Mouse (Mus musculus): ENCODE data around the gene Slc12a9.

The Slc12a9 gene

DNA sequence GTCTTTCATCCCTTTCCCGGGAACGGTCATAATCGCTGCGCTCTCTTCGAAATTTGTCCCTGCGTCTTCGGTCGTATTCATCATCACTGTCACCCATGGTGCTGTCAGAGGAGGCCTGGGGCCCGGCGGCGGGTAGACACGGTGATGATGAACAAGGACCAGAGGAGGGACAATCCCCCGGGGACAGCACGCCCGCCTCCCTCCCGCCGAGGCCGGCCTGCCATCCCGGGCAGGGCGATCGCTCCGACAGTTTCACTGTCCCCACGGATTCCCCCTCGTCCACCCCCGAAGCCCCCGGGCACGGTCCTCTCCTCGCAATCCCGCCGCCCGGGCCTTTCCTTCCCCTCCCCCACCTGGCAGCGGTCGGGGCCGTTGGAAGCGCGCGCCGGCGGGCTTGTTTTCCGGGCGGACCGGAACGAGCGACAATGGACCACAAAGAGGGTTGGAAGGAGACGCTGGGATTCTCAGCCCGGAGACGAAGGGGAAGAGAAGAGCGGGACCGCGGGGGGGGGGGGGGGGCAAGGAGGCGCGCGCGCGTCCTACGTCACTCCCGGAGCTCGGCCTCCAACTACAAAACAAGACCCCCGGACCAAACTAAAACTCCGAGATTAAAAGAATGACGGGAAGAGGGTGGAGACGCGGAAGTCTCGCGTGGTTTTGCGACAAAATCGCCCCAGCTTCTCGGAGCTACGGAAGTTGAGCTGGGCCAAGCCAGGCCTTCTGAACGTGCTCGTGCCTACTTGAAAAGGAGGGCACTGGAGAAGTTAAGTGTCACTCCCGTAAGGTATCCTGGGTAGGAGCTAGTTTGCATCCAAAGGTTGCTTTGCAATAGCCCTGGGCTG, 26.1 kb downstream of the Slc12a9 start, which contains the start of gene Srrt:
Gene Srrt (minus strand): TSS at position 604 of the 842 bp plus-strand sequence.
- peak; percentile 95 to 96 for DNase-seq

DNA sequence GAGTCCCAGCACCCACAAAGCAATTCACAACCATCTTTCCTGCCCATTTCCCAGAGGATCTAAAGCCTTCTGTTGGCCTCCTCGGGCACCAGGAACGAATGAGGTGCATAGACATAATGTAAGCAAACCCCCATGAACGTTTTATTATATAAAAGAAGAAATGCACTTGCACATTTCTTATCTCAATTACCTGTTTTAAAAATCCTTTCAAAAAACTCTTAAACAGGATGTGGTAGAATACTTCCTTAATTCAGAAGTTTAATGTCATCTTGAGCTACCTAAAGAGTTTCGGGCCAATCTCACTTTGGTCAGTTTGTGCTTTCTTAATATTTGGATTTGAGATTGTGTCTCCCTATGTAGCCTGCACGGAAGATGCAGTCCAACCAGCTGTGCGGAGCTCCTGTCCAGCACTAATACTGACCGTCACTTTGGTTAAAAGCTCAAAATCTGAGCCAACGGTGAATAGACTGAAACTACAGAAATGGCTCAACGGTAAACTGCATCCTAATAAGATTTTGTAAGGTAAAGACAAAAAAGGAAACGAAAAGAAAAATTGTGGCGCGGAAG, 26.9 kb downstream of the Slc12a9 start:
- DNase-seq = no peak

DNA sequence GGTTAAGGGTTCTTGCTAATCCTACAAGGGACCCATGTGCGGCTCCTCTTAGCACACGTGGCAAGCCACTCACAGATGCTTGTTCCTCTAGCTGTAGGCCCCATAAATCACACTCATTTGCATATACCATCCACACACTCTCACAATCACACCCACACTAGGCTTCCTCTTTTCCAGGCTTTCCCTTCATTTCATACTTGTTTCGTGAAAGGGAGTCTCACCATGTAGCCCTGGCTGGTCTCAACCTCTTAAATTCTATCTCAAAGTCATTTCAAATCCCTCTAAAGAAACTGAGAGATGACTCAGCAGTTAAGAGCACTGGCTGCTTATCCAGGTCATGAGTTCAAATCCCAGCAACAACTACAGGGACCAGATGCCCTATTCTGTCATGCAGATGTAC, 27.6 kb downstream of the Slc12a9 start:
- DNase-seq = no peak

DNA sequence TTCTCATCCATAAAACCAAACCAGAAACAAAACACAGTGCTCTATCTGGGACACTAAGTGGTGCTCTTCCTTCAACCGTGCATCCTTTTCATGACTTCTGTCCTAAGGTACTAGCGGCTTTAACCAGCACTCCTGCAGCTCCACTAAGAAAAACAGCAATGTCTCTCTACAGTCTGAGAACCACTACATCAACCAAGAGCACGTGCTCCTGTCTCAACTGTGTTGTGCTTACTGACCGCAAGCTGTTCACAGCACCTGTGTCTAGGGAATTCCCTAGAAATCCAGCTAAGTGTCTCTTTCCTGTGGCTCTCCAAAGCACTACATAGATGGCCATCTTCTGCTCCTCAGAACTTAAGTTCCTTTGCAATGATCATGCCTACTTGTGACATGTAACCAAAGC, 28.6 kb downstream of the Slc12a9 start:
- no peak for DNase-seq

DNA sequence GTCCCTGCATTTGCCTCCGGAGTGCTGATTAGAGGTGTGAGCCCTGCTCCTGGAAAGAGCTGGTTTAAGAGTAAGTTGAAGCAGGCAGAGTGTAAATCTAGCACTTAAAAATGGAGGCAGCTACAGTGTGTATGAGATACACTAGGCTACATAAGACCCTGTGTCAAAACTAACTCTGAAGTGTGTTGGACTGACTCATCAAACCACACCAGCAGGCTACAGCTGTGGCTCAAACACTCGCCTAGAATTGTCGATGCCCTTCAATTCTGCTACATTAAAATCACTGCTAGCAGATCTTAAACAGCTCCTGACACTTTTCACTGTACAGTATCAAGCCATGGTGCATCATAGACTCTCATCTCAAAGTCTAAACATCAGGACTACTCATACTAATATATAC, 29.2 kb downstream of the Slc12a9 start:
- no peak for DNase-seq

DNA sequence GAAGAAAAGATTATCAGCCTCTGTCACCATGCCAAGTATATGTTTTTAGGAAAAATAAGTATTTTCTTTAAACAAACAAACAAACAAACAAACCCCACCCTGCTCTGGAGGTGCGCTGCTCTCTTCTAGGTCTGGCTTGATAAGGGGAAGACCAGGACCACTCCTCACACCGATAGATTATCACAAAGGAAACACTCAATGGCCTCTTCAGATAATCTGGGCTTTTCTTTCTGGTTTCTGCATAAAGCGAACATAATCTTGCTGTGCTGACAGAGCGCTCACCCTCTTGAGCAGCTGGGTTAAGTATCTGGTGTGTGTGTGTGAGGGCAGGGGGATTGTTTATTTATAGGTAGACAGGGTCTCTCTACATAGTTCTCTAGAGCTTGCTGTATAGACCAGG, 29.8 kb downstream of the Slc12a9 start:
- no peak for DNase-seq

DNA sequence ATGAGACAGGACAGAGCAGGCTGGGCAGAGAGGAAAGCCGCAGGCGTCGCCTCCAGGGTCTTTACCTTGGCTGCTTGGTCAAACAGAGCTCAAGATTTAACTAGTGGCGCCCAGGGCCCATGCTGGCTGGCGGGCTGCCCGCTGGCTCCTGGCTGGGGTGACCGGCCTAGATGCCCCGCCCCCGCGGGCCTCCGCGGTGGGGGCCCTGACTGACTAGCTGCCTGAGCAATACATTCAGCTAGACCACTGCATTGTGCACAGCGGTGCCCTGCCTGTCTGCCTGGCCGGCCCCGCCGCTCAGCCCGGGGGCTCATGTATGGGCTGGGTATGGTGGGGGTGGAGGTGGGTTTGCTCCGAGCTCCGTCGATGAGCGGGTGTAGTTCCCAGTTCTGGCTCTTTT, 32.1 kb downstream of the Slc12a9 start:
- peak; percentile 53 to 62 for DNase-seq

DNA sequence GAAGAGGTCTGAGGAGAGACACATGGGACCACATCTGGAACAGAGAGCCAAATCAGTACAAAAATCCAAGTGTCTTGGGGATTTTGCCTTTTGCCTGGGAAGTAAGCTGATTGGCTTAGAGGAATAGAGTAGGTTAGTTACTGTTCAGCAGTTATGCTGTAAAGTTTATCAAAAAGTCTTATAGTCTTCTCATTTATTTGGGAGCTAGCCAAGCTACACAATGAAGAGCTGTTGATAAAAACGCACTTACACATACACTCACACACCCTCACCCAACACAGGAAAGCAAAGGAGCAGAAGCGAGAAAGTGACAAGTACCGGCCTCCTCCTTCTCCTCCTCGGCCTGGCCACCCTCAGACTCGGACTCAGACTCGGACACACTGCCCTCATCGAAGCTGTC, 34.2 kb downstream of the Slc12a9 start:
- DNase-seq = no peak

DNA sequence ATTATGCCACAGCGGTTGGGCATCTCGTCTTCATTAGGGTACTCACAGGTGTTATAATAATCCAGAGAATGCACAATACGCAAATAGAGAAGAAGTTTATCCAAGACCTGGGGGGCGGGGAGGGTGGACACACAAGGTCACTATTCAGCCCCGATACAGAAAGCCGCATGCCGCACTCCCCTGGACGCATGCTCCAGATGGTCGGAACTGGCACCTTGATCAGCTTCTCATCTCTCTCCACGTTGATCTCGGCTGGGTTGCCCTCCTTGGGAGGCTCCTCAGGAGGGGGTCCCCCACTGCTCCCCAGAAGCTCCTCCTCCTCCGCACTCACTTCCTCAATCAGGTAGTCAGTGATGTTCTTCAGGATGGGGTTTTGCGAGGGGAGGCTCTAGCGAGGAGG, 36.3 kb downstream of the Slc12a9 start:
- DNase-seq = peak in 1 of 2 experiments; percentile 15

DNA sequence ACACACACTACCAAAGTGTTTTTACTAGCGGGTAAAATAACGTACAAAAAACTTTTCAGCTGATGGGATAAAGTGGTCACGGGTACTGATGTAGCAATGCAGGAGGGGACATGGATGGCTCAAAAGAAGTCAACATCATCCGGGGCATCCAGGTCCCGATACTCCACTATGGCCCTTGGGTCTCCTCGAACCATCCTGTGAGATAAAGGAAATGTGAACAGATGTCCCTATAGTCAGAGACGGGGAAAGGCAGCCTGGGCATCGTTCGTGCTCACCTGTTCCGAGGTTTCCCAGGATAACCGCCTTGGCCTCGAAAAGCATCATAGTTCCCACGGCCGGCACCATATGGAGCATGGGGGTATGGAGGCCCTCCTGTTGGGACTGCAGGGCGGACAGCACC, 37.7 kb downstream of the Slc12a9 start:
- DNase-seq = peak in 1 of 2 experiments; percentile 19

DNA sequence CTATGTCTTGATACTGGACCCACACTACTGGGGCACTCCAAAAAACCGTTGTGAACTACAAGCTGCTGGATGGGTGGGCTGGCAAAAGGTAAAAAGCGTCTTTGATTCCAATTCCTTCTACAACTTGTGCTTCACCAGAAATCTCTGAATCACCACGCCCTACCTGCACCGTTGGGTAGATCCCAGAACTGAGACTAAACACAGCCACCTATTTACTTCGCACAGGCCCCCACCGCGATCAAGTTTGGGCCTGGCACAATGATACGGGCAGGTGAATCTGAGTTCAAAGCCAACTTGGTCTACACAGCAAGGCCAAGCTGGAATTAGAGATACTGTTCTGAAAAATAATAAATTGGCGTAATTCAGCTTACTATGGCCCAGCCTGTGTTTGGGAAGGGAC, 38.1 kb downstream of the Slc12a9 start:
- DNase-seq = no peak

DNA sequence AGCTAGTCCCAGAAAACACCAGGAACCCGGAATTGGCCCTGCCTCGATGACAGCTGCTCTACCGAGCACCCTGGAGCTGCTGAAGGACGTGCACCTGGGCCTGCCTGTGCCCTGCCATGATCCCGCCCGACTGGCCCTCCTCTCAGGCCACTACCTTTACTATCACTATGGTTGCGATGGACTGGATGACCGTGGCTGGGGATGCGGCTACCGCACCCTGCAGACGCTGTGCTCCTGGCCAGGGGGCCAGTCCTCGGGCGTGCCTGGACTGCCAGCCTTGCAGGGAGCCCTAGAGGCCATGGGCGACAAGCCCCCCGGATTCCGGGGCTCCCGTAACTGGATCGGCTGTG, 38.7 kb downstream of the Slc12a9 start:
- no peak for DNase-seq

DNA sequence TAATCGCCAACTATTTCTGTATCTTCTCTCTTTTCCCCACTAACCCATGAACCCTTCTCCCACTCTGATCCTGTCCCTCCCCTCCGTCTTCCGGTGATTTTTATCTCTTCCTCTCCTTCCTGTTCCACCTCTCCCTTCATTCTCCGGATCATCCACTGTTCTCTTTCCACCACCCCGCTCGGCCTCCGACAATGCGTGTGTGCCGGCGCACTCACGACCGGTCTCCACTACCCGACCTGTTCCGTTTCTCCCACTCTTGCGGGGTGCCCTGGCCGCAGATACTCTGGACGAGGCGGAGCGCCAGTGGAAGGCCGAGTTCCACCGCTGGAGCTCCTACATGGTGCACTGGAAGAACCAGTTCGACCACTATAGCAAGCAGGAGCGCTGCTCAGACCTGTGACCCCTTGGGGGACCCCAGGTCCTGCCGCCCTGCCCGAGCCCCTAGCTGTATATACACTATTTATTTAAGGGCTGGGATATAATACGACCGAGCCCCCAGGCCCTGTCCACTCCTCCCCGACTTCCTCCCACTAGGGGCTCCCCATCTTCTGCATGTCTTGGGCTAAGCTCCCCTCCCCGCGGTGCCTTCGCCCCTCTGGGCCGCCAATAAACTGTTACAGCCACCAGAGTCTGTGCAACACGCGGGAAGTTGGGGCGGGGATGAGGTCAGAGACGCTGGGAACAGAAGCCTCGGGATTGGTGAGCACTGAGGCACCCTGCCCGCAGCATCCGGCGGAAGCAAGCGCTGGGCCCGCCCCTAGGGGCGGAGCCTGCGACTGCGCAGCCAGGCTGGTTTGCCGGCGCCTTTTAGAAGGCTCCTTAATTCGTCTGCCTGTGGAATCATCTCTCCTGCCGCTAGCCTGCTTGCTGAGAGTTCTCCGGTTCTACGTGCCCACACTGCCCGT, 39.3 kb downstream of the Slc12a9 start, which contains the start of gene Ufsp1:
Gene Ufsp1 (plus strand): TSS at position 791 of the 905 bp plus-strand sequence.
- peak; percentile 98 for DNase-seq

DNA sequence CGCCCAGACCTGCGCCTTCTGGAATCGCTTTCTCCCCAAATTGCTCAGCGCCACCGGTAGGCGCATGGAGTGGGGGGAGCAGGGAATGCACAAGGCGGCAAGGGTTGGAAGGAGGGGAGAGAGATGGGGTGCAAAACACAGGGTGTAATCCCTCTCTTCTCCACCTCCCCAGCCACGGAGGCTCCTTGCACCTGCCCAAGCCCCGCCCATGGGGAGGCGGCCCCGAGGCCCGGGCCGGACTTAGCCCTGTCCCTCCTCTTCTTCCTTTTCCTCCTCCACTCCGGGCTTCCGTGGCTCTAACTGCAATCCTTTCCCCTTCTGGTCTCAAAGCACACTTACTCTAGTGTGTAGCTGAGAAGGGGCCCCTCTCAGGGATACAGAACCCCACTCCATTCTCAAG, 40.1 kb downstream of the Slc12a9 start:
- peak; percentile 78 to 82 for DNase-seq

DNA sequence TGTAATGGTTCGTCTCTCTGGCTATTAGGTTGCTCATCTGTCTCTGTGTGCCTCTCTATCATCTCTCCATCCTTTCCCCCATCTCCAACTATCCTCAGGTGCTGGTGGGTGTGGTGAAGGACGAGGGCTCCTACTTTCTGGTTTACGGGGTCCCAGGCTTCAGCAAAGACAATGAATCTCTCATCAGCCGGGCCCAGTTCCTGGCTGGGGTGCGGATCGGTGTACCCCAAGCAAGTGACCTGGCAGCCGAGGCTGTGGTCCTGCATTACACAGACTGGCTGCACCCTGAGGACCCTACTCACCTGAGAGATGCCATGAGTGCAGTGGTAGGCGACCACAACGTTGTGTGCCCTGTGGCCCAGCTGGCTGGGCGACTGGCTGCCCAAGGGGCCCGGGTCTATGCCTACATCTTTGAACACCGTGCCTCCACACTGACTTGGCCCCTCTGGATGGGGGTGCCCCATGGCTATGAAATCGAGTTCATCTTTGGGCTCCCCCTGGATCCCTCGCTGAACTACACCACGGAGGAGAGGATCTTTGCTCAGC, 41.9 kb downstream of the Slc12a9 start:
- no peak for DNase-seq

DNA sequence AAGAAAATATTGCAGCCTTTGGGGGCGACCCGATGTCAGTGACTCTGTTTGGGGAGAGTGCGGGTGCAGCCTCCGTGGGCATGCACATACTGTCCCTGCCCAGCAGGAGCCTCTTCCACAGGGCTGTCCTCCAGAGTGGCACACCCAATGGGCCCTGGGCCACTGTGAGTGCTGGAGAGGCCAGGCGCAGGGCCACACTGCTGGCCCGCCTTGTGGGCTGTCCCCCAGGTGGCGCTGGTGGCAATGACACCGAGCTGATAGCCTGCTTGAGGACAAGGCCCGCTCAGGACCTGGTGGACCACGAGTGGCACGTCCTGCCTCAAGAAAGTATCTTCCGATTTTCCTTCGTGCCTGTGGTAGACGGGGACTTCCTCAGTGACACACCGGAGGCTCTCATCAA, 42.7 kb downstream of the Slc12a9 start:
- peak; percentile 72 to 75 for DNase-seq

DNA sequence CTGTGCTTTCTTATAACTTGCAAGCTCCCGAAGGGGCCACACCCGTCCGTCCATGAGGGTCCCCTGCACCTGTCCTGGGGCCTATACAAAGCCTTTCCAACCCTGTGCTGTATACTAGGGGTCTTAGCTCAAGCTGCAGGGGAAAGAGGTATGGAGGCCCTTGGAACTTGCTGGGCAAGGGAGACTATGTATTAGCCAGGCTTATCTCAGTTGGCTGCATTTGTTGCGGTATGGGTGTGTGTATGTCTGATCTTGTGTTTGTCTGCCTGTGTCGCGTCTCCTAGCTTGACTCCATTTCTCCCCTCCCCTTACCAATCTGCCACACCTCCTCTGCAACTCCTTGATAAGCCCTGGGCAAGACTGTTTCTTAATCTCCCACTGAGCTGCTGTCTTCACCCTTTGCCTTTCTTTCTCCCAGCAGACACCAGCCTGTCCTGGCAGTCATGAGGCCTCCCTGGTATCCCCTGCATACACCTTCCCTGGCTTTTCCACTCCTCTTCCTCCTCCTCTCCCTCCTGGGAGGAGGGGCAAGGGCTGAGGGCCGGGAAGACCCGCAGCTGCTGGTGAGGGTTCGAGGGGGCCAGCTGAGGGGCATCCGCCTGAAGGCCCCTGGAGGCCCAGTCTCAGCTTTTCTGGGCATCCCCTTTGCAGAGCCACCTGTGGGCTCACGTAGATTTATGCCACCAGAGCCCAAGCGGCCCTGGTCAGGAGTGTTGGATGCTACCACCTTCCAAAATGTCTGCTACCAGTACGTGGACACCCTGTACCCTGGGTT, 43.6 kb downstream of the Slc12a9 start:
- DNase-seq = peak in 1 of 2 experiments; percentile 11

DNA sequence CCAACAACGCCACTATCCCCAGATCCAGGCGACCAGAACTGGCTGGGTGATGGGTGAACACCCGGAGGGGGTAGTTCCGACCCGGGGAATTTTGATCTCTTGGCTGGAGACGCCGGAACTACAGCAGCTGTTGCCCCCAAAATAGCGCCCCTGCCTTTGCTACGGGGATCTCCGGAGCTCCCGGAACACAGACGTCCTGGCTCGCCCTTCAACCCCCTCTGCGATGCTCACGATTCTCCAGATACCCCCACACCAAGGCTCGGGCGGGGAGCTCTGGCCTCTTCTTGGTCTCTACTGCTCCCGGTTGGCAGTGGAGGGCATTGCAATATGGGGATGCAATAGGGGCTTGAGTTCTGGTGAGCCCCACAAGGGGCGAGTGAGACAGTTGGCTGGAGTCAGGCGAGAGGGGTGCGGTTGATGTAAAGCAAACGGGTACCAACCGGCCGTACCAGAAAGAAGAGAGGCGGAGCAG, 44.4 kb downstream of the Slc12a9 start:
- peak; percentile 85 to 87 for DNase-seq

DNA sequence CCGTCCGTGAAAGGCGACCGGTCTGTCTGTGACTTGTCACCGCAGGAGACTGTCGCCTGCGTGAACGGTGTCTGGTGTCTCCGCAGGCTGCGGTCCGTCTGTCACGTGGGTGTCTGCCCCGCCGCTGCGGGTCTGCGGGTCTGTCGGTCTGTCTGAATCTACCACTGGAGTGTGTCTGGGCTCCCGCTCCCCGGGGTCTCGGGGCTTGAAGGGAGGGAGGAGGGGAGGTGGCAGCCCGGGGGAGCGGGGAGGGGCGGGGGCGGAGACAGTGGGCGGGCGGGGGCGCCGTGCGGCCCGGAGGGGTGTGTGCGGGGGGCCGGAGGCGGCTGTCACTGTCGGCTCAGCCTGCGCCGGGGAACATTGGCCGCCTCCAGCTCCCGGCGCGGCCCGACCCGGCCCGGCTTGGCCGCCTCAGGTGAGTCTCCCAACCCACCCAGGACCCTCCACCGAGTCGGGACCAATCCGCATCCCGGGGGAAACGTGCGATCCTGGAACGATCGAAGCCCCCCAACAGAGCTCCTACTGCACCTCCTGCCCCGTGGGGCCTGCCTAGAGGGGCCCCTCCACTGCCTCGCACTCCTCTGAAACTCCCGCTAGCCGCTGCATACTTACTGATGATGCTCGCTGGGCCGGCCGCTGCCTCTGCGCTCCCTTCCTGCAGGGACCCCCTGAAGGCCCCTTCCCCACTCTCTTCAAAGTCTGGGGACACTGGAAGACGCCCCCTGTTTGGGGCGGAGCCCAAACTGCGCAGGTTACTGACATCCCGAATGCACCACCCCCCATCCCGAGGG, 45.2 kb downstream of the Slc12a9 start:
- DNase-seq = peak; percentile 66 to 69

DNA sequence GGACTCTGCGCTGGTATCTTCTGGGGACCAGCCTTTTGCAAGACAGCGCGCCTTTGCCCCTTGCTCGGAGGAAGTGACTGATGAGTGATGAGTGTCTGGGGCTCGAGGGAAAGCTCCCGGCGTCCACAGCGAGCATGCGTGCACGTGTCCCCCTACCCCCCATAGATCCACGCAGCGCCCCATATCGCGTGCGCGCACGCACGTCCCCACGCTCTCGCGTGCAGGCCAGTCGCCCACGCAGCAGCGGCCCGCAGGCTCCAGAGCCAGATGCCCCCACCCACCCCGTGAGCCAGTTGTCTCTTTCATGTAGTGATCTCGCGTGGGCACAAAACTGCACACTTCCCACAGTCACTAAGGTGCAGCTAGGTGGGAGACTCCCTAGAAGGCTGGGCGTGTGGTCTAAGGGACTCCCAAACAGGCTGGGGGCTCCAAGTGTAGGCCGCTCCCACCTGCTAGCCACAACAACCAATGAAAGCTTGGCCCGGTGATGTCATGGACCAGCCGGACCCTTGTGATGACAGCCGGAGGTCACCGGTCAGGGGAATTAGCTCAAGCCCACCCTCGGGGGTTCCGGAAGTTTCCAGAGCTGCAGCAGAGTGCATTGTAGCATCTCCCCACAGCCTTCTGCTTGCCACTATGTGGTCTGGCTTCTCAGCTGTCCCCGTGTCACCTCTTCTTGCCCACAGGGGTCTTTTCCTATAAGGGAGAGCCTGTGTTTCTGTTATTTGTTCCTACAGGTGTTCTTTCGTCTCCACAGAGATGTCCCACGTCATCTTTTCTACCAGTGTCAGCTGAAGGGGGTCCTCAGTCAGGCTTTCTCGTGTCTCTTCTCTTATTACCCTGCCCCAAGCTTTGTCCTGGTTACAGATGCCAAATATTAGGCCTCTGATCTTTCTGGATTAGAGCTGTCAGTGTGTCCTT, 46.1 kb downstream of the Slc12a9 start, which contains the start of gene Ache:
Gene Ache (plus strand): TSS at position 488 of the 921 bp plus-strand sequence.
- peak; percentile 90 for DNase-seq
